Mouse (Mus musculus): ENCODE data around the gene Clmp.
"Not testable (repeated sequence)": the region's sequence is repeated elsewhere in the genome, so short reads cannot be mapped to it uniquely, and the experiment has no call there.

Gene Clmp

DNA sequence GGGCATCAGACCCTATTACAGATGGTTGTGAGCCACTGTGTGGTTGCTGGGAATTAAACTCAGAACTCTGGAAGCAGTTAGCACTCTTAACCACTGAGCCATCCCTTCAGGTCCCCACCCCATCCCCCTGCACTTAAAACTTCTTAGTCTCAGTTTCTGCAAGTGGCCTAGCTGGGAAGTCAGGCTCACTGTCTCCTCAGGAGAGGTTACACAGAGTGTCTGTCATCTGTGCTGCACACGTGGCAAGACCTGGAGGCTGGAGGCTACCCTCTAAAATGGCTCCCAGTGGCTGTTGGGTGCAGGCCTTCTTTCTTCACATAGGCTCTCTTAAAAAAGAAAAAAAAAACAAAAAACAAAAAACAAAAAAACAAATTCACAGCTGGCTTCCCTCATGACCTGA is 90.3 kb downstream of the Clmp start:
- DNase-seq (ENCODE audit: inconsistent ontology term): no peak

DNA sequence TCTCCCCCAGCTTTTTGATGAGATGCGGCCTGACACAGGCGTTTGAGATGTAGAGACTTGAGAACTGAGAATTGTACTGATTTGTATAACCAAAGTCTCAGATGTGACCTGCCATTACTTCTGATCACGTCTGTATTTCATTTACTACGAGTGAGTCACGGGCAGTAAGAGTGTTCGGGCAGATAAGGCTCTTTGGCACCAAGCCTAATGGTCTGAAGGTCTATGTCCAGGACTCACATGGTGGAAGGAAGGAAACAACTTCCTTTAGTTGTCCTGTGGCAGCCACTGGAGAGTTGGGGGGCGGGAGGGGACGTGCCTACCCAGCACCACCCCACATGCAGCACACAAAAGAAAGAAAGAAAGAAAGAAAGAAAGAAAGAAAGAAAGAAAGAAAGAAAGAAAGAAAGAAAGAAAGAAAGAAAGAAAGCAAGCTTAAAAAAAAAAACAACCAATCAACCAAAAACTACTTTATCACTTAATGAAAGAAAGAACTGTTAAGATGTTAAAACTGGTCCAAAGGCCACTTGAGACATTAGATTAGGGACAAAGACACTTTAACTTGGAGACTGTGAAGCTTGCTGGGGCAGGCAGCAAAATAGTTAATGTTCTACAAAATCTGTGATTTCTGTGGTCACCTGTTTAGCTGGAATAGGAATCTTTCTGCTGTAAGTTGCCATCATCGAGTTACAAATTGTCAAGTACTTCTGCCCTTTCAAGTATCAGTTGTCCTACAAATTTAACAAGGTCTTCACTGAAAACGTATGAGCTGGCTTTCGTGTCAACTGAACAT is 90.9 kb downstream of the Clmp start:
- no peak for DNase-seq (ENCODE audit: inconsistent ontology term)

DNA sequence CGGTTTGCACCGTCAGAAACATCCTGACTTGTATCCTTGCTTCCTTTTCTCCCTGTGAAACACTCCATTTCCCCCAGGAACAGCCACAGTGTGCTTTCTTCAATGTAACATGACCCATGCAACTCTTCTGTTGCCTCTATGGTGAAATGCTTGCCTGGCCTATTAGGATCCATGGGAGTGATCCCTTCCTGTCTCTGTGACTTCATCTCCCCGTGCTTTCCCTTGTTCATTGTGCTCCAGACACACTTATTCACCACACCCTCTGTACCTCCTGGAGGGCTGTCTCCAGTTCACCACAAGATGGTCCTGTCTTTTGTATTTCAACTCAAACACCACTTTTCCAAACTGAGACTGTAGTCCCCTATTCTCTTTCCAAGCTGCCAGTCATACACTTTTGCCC is 94.3 kb downstream of the Clmp start:
- no peak for DNase-seq (ENCODE audit: inconsistent ontology term)

DNA sequence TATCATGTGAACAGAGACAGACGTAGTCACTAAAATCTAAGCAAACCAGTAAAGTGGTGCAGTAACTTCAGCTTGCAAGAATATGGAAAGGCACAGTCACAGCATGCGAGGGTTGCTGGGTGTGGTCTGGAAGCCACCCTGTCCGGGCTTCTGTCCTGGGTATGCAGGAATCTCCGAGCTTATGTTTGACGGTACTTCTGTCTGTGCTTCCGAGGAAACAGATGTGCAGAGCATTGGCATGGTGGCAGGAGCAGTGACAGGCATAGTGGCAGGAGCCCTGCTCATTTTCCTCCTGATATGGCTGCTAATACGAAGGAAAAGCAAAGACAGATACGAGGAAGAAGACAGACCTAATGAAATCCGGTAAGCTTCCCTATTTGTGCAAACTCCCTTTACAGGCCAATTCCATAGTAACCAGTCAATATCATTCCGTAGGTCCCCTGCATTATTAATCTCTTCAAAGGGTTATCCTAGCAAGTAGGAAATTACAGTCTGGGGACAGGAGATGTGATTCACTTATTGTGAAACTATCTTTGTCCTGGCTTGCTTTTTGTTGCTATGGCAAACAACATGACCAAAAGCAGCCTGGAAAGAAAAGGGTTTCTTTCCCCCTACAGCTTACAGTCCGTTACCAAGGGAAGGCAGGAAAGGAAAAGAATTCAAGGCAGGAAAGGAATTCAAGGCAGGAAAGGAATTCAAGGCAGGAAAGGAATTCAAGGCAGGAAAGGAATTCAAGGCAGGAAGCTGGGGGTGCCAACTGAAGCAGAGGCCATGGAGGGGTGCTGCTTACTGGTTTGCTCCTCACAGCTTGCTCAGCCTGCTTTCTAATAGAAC is 95.3 kb downstream of the Clmp start:
- peak; percentile 85 for DNase-seq (ENCODE audit: inconsistent ontology term)

DNA sequence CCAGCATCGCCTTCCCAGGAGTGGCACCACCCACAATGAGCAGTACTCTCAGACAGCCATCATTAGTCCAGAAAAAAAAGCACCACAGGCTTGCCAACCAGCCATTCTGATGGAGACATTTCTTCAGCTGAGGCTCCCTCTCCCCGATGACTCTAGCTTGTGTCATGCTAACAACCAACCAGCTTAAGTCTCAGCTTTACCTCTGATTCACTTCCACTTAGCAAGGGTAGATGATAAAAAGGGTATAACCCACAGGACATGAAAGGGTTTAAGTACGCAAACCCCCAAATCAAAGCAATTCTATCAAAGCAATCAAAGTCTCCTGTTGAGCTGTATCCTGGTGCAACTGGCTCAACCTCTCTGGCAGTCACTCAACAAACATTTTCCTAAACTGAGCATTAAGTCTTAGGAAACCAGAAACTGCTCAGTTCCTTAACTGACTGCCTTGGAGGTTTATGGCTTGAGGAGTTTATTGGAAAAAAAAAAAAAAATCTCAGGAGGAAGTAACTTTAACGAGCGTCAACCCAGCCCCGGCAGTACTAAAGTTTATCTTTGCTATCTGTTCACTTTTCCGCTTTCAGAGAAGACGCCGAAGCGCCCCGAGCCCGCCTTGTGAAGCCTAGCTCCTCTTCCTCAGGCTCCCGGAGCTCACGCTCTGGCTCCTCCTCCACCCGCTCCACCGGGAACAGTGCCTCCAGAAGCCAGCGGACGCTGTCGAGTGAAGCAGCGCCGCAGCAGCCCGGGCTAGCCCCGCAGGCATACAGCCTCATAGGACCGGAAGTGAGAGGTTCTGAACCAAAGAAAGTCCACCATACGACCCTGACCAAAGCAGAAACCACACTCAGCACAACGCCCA is 96.2 kb downstream of the Clmp start:
- no peak for DNase-seq (ENCODE audit: inconsistent ontology term)

DNA sequence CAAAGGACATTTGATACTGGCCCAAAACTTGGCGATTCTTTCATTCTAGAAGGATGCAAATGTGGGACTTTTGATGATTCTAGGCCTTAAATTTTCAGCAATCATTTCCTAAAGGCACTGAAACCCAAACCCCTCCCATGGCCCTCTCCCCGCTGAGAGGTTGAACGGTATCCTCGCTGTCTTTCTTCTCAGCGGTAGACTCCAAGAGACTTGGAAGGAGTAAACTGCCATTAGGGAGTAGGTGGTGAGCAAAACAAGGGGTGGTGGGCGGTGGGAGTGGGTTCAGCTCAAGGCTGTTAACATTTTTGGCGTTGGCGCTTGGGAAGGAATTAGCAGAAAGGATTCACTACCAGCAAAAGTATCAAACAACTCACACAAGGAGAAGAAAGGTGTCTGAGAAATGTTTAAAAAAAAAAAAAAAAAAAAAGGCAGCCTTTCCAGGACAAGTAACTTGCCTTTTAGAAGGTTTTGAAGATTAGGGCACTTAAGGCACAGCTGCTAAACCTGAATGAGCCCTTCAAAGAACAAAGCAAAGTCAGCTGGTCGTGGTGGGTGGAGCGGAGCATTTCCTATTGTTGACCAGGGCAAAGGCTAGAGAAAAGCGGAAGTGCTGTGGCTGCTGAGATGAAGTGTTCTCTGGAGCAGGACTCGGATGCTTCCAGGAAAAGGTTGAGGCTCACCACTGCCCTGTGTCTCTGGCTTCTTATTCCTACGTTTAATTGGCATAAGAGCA is 98.0 kb downstream of the Clmp start:
- no peak for DNase-seq (ENCODE audit: inconsistent ontology term)

DNA sequence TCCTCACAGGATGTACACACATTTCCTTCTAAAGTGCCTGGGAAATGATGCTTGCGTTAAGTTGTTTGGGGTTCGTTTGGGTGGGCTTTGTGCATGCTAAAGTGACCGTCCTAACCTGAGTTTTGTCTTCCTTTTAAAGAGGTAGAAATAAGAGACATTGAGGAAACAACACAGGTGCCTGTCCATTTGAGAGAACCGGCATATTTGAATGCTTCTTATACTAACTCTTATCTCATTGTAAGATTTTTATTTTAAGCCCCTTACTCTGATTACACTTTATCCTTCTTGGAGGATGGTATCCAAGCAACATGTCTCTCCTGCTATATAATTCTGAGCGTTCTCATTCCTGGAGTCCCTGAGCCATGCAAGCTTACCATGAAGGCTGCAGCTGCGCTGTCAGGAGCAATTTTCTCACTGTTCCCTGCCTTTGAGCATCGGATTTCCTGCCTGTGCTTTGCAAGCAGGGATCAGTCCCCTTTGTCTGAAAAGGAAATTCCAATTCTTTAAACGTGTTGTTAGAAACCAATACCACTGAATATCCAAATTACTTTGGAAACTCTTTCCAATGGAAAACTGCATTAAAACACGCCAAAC is 98.7 kb downstream of the Clmp start:
- no peak for DNase-seq (ENCODE audit: inconsistent ontology term)

DNA sequence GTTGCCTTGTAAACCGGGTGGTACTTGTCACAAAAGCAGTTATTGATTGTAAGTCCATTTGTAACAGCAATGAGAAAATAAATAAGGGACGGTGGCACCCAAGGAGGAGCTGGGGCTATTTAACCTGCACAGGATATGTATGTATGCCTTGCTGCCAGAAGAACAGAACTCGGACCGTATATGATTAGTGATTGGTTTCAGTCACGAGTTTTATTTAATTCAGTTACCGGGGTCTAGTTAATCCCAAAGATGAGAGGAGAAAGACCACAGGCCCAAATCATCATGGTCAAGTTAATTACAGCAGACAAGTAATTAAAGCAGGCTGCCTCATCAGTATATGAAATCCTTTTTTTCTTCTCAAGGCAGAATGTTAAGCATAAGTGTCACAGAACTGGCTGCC is 99.7 kb downstream of the Clmp start:
- no peak for DNase-seq (ENCODE audit: inconsistent ontology term)

DNA sequence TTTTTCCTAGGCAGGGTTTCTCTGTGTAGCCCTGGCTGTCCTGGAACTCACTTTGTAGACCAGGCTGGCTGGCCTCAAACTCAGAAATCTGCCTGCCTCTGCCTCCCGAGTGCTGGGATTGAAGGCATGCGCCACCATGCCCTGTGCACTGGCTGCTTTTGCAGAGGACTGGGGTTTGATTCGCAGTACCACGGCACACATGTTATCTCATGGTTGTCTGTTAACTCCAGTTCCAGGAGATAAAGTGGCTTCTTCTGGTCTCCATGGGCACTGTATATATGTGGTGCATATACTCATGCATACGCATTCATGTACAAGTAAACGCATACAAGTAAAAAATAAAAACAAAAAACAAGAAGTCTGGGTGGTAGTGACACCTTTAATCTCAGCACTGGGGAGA is 101.1 kb downstream of the Clmp start:
- DNase-seq (ENCODE audit: inconsistent ontology term): not testable (repeated sequence)

DNA sequence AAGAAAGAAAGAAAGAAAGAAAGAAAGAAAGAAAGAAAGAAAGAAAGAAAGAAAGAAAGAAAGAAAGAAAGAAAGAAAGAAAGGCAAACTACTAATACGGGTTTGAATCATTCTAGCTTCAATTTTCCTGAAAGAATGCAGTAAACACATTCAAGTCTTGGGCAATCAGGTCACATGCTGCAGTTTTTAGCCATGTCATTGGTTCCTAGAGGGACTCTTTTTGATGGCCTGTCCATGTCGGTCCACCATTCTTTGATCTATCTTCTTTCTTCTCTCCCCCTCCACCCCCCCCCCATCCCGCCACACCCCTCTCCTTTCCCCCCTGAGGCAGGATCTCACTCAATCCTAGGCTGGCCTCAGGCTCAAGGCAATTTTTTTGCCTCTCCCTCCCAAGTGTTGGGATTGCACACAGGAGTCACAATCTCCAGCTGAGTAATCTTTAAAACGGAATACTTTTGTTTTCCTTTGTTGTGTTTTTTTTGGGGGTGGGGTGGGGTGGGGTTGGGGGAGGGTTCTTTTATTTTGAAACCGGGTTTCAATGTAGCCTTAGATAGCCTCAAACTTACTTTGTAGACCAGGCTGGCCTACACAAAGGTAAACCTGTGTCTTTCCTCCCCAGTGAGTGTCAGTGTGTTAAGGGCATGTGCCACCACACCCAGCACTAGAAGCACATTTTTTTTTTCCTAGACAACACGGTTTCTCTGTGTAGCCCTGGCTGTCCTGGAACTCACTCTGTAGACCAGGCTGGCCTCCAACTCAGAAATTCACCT is 106.3 kb downstream of the Clmp start:
- DNase-seq (ENCODE audit: inconsistent ontology term): no peak

DNA sequence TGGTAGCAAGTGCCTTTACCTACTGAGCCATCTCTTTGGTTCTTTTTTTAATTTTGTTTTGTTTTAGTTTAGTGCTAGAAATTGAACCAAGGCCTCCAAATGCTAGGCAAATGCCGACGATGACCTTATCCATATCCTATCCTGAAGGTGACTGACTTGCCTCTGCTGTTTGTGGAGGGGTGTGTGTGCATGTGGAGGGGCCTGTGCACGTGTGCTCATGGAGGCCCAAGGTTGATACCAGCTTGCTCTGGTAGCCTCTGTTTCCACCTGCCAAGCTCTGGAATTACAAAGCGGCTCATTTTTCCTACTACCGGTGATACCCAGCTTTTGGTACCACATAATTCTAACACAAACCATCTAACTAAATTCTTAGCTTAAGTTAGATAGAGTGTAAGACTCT is 107.8 kb downstream of the Clmp start:
- no peak for DNase-seq (ENCODE audit: inconsistent ontology term)

DNA sequence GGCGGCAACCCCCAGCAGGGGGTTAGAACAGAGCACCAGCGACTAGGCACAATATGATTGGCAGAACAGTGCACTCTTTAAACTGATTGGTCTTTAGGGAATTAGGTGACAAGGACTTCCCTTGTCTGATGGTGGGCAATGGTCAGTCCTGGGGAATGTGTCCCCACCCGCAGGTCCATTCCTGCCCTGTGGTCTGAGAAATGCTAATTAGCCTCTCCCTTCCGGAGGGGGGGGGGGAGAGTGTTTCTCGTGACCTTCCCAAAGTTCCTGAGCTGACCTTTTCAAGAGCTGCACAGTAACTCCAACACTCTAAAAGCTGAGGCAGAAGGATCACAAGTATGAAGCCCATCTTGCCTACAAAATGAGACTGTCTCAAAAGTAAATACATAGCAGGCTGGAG is 108.5 kb downstream of the Clmp start:
- DNase-seq (ENCODE audit: inconsistent ontology term): no peak

DNA sequence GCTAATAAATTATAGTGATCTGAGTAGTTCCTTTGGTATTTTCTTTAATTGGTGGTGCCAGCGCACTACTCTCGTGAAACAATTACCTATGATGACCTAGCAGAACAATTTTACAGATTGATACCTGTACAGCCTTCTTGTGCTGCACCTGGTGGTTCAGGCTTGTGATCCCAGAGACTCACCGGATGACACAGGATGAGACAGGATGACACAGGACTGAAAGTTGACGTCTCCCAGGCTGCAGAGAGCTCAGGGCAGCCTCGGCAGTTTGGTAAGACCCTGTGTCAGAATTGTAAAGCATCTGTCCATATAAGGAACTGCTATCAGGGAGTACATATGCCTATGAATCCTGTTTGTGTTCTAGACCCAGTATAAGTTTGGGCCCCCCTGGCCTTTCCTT is 109.2 kb downstream of the Clmp start:
- DNase-seq (ENCODE audit: inconsistent ontology term): no peak

DNA sequence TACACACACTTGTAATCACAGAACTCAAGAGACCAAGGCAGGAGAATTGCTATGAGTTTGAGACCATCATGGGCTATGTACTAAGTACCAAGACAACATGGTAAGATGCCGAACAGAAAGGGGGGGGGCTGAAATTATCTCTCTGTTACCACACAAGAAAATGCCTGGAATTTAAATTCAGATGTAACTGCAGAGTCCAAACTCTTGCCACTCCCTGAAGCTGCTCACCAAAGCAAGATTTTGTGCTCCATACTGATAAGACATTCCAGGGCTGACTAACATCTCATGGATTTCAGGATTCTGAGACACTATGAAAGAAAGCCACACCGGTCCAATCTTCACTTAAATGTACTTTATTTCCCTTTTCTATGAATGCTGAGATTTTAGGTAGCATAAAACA is 109.8 kb downstream of the Clmp start:
- no peak for DNase-seq (ENCODE audit: inconsistent ontology term)

DNA sequence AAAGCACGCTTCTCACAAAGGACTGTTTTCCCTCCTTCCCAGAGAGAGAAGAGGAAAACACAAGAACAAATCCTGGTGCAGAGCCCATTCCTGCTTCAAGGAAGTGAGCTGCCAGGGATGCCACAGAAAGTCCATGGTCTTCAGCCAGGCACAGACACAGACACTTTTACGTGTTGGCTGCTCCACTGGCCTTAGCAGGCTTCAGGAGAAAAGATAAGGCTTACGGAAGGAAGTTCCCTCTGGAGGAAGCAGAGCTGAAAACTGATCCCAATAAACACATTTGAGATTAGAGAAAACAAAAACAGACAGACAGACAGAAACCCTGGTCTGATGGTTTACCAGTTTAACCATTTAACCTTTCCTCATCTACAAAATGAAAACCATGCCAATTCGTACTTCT is 110.3 kb downstream of the Clmp start:
- DNase-seq (ENCODE audit: inconsistent ontology term): no peak

DNA sequence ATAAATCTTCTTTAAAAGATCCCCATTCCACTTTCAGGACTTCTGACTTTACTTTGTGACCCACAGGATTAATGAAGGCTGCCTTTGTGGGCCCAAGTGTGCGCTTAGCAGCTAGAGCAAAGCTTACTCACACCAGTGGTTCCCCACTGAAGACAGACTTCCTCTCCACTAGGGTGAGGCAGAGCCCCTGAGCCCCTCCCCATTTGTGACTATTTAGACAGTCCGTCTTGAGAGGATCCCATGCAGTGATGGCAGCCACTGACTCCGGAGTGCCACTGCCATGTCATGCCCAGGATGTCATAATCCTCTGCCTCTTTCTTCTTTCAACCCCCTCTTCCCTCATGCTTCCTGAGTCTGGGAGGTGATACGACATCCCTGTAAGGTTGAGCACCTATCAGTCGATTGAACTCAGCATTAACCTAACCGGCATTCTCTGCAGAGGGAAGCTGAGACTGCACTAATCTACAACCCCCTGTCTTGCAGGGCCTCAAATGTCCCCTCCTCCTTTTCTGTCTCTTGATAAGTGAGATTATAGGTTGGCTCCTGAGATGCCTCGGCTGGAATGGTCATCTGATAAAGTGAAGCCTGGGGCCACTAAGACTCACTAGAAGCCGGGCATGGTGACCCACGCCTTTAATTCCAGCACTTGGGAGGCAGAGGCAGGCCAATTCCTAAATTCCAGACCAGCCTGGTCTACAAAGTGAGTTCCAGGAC is 112.6 kb downstream of the Clmp start:
- no peak for DNase-seq (ENCODE audit: inconsistent ontology term)

DNA sequence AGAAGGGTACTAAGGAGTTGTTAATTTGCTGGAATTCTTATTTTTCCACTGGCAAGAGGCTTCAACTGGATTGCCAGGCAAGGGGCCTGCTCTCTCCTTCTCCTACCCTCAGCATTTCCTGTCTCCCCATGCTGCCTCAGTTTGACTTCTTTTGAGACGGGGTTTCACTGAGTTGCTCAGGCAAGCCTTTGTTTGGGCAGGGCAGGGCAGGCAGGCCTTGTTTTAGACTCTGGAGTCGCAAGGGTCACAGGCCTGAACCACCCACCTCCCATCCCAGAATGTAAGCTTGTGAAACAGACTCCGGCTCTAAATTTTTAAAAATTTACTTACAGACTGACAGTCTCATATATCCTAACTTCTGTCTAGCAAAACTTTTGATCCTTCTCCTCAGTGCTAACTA is 113.3 kb downstream of the Clmp start:
- DNase-seq (ENCODE audit: inconsistent ontology term): no peak

DNA sequence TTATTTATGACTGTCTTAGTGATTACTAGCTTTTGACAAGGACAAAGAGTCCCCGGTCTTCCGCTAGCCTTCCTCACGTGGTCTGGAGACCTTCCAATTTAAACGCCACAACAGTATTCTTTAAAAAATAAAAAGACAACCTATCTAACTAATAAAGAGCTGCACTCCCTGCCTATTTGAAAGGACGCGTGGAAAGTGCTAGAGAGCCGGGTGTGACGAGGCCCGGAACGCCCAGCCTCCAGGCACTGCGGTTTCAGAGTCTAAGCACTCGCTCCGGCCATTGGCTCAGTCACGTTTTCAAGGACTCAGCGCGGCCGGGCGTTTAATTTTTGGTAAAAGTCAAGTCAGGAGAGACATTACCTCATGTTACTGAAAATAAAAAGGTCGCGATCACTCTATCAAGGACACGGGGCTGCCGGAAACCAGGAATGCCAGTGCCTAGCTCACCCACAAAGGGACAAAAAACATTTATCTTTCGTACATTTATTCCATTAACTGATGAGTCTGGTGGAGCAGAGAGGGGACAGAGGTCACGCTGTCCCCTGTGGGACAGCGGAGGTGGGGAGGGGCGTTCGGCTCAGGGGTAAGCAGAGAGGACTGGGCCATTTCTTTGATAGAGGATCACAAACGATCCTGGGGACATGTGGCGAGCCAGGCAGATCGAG is 114.2 kb downstream of the Clmp start:
- peak; percentile 87 for DNase-seq (ENCODE audit: inconsistent ontology term)

All from Muller cell, postnatal 12 days (primary cell).